Mouse (Mus musculus) heart, embryonic 11.5 days (tissue): ENCODE data around the gene Reep3. TPM values are rescaled to one million over a fixed set of nuclear protein-coding genes. Genes with fewer than 3 reads are reported as not detected.

Experiments
- ATAC-seq: fragments of 200-750 bp; cut with Nextera tagmentation; replicated peaks from 2 replicates; pipeline ENCODE4 v1.8.0; 2017; ENCODE audit warnings: moderate library complexity; ENCODE audit not compliant: insufficient number of reproducible peaks, low FRiP score, low TSS enrichment
- H3K27ac ChIP-seq: fragments of 300-500 bp; sonication (generic); 2 replicates; pipeline ENCODE4 v1.5.1; 2014; ENCODE audit warnings: mild to moderate bottlenecking, low read depth, low read length
- H3K27me3 ChIP-seq: fragments of 300-500 bp; sonication (generic); 2 replicates; pipeline ENCODE4 v1.6.1; 2014; ENCODE audit warnings: mild to moderate bottlenecking, low read length, mixed read lengths; ENCODE audit not compliant: control insufficient read depth, insufficient read depth
- H3K36me3 ChIP-seq: fragments of 300-500 bp; sonication (generic); 2 replicates; pipeline ENCODE4 v1.6.1; 2014; ENCODE audit warnings: mild to moderate bottlenecking, low read length, moderate library complexity, mixed read lengths; ENCODE audit not compliant: control insufficient read depth, insufficient read depth
- H3K4me1 ChIP-seq: fragments of 300-500 bp; sonication (generic); 2 replicates; pipeline ENCODE4 v1.6.1; 2014; ENCODE audit warnings: low read length; ENCODE audit not compliant: control insufficient read depth, insufficient read depth
- H3K4me2 ChIP-seq: fragments of 300-500 bp; sonication (generic); 2 replicates; pipeline ENCODE4 v1.6.1; 2014; ENCODE audit warnings: mild to moderate bottlenecking, moderate library complexity
- H3K4me3 ChIP-seq: fragments of 300-500 bp; sonication (generic); 2 replicates; pipeline ENCODE4 v1.5.1; 2014; ENCODE audit warnings: low read depth, low read length
- H3K9ac ChIP-seq: fragments of 300-500 bp; sonication (generic); 2 replicates; pipeline ENCODE4 v1.6.1; 2014; ENCODE audit warnings: mild to moderate bottlenecking, low read depth, low read length, moderate library complexity
- H3K9me3 ChIP-seq: fragments of 300-500 bp; sonication (generic); replicated peaks from 2 replicates; pipeline ENCODE4 v1.6.1; 2016; ENCODE audit warnings: low read length; ENCODE audit not compliant: control insufficient read depth
- WGBS: fragments of 180-500 bp; shearing (Covaris S2); extraction: QIAGEN DNeasy Blood & Tissue Kit; methylation state at CpG from one replicate; pipeline ENCODE4 v1.1.7; 2014; ENCODE audit not compliant: insufficient replicate concordance; 5-methylcytosine and 5-hydroxymethylcytosine counted together
- polyA plus RNA-seq: library from polyadenylated mRNA; unstranded; fragments of >200 nt; fragmentation: Nextera tagmentation; extraction: Ambion mirVana; gene quantifications from 2 replicates; pipeline ENCODE4 v1.2.1, GENCODE M21; 2014

The Reep3 gene
- polyA plus RNA-seq, 1 experiment from 2014 or later = 23.7 TPM

- no peak overlapping the region for H3K4me2 ChIP-seq
- 67% methylated on average over 9 of the region's 9 CpGs for WGBS
- H3K9ac ChIP-seq = no peak overlapping the region
- peaks cover 83% of the 10 kb centered on the region for H3K4me1 ChIP-seq
- H3K27me3 ChIP-seq = no peaks in the 10 kb centered on the region
- H3K36me3 ChIP-seq = no peaks in the 10 kb centered on the region; the same call in 1 of the 2 replicates
- ATAC-seq = no peak
- H3K9me3 ChIP-seq = no peaks in the 10 kb centered on the region
- no peak overlapping the region; the same call in 1 of the 2 replicates for H3K27ac ChIP-seq
- no peak overlapping the region for H3K4me3 ChIP-seq
These were observed 10.4 kb upstream of the Reep3 start for GRCm38 (mm10) chr10:67107017-67107761.

- Histone ChIP-seq H3K4me2 (no peak overlapping the region), H3K27ac (no peak overlapping the region), H3K36me3 (no peaks in the 10 kb centered on the region; the same call in 1 of the 2 replicates), H3K9ac (no peak overlapping the region), H3K9me3 (no peaks in the 10 kb centered on the region), H3K4me3 (no peak overlapping the region), H3K27me3 (no peaks in the 10 kb centered on the region), H3K4me1 (peaks cover 78% of the 10 kb centered on the region)
- ATAC-seq = no peak
- 51% methylated on average over 6 of the region's 6 CpGs for WGBS
These were observed 9.7 kb upstream of the Reep3 start for GRCm38 (mm10) chr10:67106400-67106799.

GRCm38 (mm10) chr10:67105331-67106217 is 8.8 kb upstream of the Reep3 start:
- H3K27me3 ChIP-seq = no peaks in the 10 kb centered on the region
- 44% methylated on average over 19 of the region's 19 CpGs for WGBS
- peaks cover 74% of the 10 kb centered on the region for H3K4me1 ChIP-seq
- no peaks in the 10 kb centered on the region; the same call in 1 of the 2 replicates for H3K36me3 ChIP-seq
- H3K4me3 ChIP-seq = no peak overlapping the region
- no peak overlapping the region for H3K9ac ChIP-seq
- no peaks in the 10 kb centered on the region for H3K9me3 ChIP-seq
- H3K27ac ChIP-seq = no peak overlapping the region
- no peak for ATAC-seq
- H3K4me2 ChIP-seq = 0 out of 2 replicates have a peak overlapping the region, but pooled peaks have one; percentile 10

- Histone ChIP-seq H3K9me3 (no peaks in the 10 kb centered on the region), H3K27ac (no peak overlapping the region), H3K9ac (no peak overlapping the region), H3K4me1 (peaks cover 78% of the 10 kb centered on the region), H3K27me3 (no peaks in the 10 kb centered on the region), H3K4me2 (peak overlapping the region; percentile 37), H3K36me3 (no peaks in the 10 kb centered on the region; the same call in 1 of the 2 replicates), H3K4me3 (no peak overlapping the region)
- no peak for ATAC-seq
- 19% methylated on average over 9 of the region's 9 CpGs for WGBS
These were observed 7.8 kb upstream of the Reep3 start for GRCm38 (mm10) chr10:67104543-67104942.

- H3K9me3 ChIP-seq = no peaks in the 10 kb centered on the region
- no peak overlapping the region for H3K4me3 ChIP-seq
- no peak for ATAC-seq
- no peak overlapping the region for H3K4me2 ChIP-seq
- H3K36me3 ChIP-seq = no peaks in the 10 kb centered on the region
- H3K4me1 ChIP-seq = peaks cover 68% of the 10 kb centered on the region
- WGBS = 33% methylated on average over 9 of the region's 9 CpGs
- H3K9ac ChIP-seq = no peak overlapping the region
- H3K27me3 ChIP-seq = no peaks in the 10 kb centered on the region
- H3K27ac ChIP-seq = no peak overlapping the region
These were observed 4.1 kb upstream of the Reep3 start for GRCm38 (mm10) chr10:67100831-67101251.

GRCm38 (mm10) chr10:67100011-67100661 is 3.4 kb upstream of the Reep3 start:
- H3K4me1 ChIP-seq = peaks cover 61% of the 10 kb centered on the region
- H3K4me2 ChIP-seq = no peak overlapping the region
- no peaks in the 10 kb centered on the region for H3K27me3 ChIP-seq
- H3K4me3 ChIP-seq = no peak overlapping the region
- H3K9ac ChIP-seq = no peak overlapping the region
- H3K27ac ChIP-seq = no peak overlapping the region
- ATAC-seq = no peak
- 53% methylated on average over 7 of the region's 7 CpGs for WGBS
- no peaks in the 10 kb centered on the region for H3K9me3 ChIP-seq
- no peaks in the 10 kb centered on the region for H3K36me3 ChIP-seq

- WGBS = 45% methylated on average over 13 of the region's 13 CpGs
- ATAC-seq = no peak
- Histone ChIP-seq H3K27me3 (no peaks in the 10 kb centered on the region), H3K9ac (peak overlapping the region; percentile 4; the same call in 1 of the 2 replicates), H3K4me1 (peaks cover 53% of the 10 kb centered on the region), H3K27ac (no peak overlapping the region), H3K4me3 (peak overlapping the region; percentile 97; the same call in 1 of the 2 replicates), H3K36me3 (no peaks in the 10 kb centered on the region), H3K4me2 (peak overlapping the region; percentile 75), H3K9me3 (no peaks in the 10 kb centered on the region)
These were observed 2.6 kb upstream of the Reep3 start for GRCm38 (mm10) chr10:67099183-67099929.
